Mouse (Mus musculus) CD8-positive naive resting alpha-beta T cell, adult 2 months (primary cell): Measurements from ENCODE around the gene Ndfip2.
A peak's percentile ranks its signal among the peaks of the same experiment; 100 is the strongest.

ENCODE experiments used
- DNase-seq, 2 experiments: peaks; one replicate each; pipeline ENCODE4 v3.0.0; 2022; ENCODE audit warnings: low read depth in 2 of 2, low spot score in 2 of 2

Gene Ndfip2

GRCm38 (mm10) chr14:105258379-105259034 lies at the start of gene Ndfip2:
Gene Ndfip2, plus strand, starts transcription at chr14:105258573.
- peak; percentile 77 to 86 for DNase-seq

- DNase-seq: no peak
These were observed 38.6 kb upstream of the Ndfip2 start for GRCm38 (mm10) chr14:105219525-105220376.

GRCm38 (mm10) chr14:105222240-105222639 lies 36.1 kb upstream of the Ndfip2 start:
- no peak for DNase-seq

- DNase-seq: no peak
These were observed 32.6 kb upstream of the Ndfip2 start for GRCm38 (mm10) chr14:105225790-105226189.

GRCm38 (mm10) chr14:105232421-105232820 lies 26.0 kb upstream of the Ndfip2 start:
- DNase-seq: peak in 1 of 2 experiments; percentile 33

- DNase-seq: no peak
These were observed 21.8 kb upstream of the Ndfip2 start for GRCm38 (mm10) chr14:105236596-105236995.

- DNase-seq: no peak
These were observed 20.6 kb upstream of the Ndfip2 start for GRCm38 (mm10) chr14:105237736-105238135.

GRCm38 (mm10) chr14:105238450-105239038 lies 19.8 kb upstream of the Ndfip2 start:
- no peak for DNase-seq

- DNase-seq: no peak
These were observed 18.3 kb upstream of the Ndfip2 start for GRCm38 (mm10) chr14:105240120-105240519.

- no peak for DNase-seq
These were observed 14.4 kb upstream of the Ndfip2 start for GRCm38 (mm10) chr14:105243805-105244443.

- DNase-seq: no peak
These were observed 7.3 kb upstream of the Ndfip2 start for GRCm38 (mm10) chr14:105251038-105251437.

GRCm38 (mm10) chr14:105253304-105253703 lies 5.1 kb upstream of the Ndfip2 start:
- DNase-seq: no peak

- DNase-seq: no peak
These were observed 4.0 kb upstream of the Ndfip2 start for GRCm38 (mm10) chr14:105254401-105254800.

GRCm38 (mm10) chr14:105255620-105256019 lies 2.8 kb upstream of the Ndfip2 start:
- no peak for DNase-seq

GRCm38 (mm10) chr14:105259035-105259880 lies 885 bp downstream of the Ndfip2 start:
- DNase-seq: peak; percentile 49 to 56

GRCm38 (mm10) chr14:105262923-105263322 lies 4.5 kb downstream of the Ndfip2 start:
- DNase-seq: no peak

GRCm38 (mm10) chr14:105267095-105267494 lies 8.7 kb downstream of the Ndfip2 start:
- no peak for DNase-seq

- no peak for DNase-seq
These were observed 13.7 kb downstream of the Ndfip2 start for GRCm38 (mm10) chr14:105272030-105272429.

GRCm38 (mm10) chr14:105272539-105272938 lies 14.2 kb downstream of the Ndfip2 start:
- DNase-seq: no peak

GRCm38 (mm10) chr14:105275196-105275595 lies 16.8 kb downstream of the Ndfip2 start:
- DNase-seq: no peak

GRCm38 (mm10) chr14:105277277-105277676 lies 18.9 kb downstream of the Ndfip2 start:
- no peak for DNase-seq
